Mouse (Mus musculus): ENCODE results near the gene Xrcc1. TPM values are rescaled to one million over a fixed set of nuclear protein-coding genes. Genes with fewer than 3 reads are reported as not detected.

Gene Xrcc1
- polyA plus RNA-seq, 1 experiment from 2014 or later = 26.6 TPM

DNA sequence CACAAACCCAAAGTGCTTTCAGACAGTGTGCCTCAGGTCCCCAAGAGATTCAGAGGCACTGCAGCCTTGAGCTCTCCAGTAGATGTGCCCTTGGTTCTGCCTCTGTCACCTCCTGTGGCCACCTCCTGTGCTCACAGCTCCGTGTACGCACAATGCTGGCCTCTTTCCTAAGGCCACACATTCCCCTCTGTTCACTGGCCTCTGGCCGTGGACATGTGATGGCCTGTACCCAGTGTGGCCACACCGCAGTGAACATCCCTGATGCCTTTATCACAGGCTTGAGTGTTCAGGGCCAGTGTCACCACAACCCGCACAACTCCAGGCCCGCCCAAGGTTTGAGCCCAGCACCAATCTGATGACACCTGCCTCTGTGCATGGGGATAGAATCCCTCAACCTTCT lies 38.8 kb downstream of the Xrcc1 start:
- no peak for TF ChIP-seq CTCF (IDR thresholded peaks at IDR 0.05; ENCODE audit: low read depth)
- WGBS = 92% methylated on average over 6 of the region's 6 CpGs
- no peak overlapping the region for H3K27ac ChIP-seq (ENCODE audit: low read depth, low read length)

DNA sequence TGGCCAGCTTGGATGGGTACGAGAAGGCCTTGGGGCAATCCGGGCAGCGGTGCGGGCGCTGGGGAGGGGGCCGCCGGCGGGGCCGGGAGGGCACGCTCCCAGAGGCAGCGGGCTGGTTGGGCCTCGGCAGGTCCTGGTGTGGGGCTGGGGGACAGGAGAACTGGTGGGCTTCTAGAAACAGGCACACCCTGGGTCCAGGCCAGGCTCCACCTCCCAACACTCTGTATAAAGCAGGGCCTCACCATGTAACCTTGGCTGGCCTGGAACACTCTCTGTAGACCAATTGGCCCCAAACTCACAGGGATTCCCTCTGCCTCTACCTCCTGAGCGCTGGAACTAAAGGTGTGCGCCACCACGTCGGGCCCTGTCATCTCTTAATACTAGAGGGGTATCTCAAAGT lies 39.9 kb downstream of the Xrcc1 start:
- H3K4me1 ChIP-seq (replicated peaks; ENCODE audit: control insufficient read depth, insufficient read depth, low read length) = peaks cover 5% of the 10 kb centered on the region; the same call in 1 of the 2 replicates
- no peak overlapping the region for H3K4me3 ChIP-seq (ENCODE audit: low read depth, low read length)
- no peaks in the 10 kb centered on the region for H3K36me3 ChIP-seq (ENCODE audit: control insufficient read depth, insufficient read depth)
- no peak for ATAC-seq
- H3K4me2 ChIP-seq (replicated peaks; ENCODE audit: low read depth) = no peak overlapping the region
- no peaks in the 10 kb centered on the region for H3K9me3 ChIP-seq (ENCODE audit: control insufficient read depth)
- 54% methylated on average over 13 of the region's 16 CpGs for WGBS
- H3K27me3 ChIP-seq (replicated peaks; ENCODE audit: control insufficient read depth, insufficient read depth, low read length) = peaks cover 15% of the 10 kb centered on the region; the same call in 1 of the 2 replicates
- no peak overlapping the region for H3K9ac ChIP-seq (ENCODE audit: low read depth, low read length)
- no peak overlapping the region for H3K27ac ChIP-seq (ENCODE audit: low read depth, low read length)
- TF ChIP-seq CTCF (IDR thresholded peaks at IDR 0.05; ENCODE audit: low read depth) = no peak

More for the DNA sequence above, 38.8 kb downstream of the Xrcc1 start:
- Histone ChIP-seq H3K4me2 (replicated peaks; ENCODE audit: low read depth) (no peak overlapping the region), H3K9me3 (ENCODE audit: control insufficient read depth) (no peaks in the 10 kb centered on the region), H3K4me1 (replicated peaks; ENCODE audit: control insufficient read depth, insufficient read depth, low read length) (peaks cover 5% of the 10 kb centered on the region; the same call in 1 of the 2 replicates), H3K4me3 (ENCODE audit: low read depth, low read length) (no peak overlapping the region), H3K9ac (ENCODE audit: low read depth, low read length) (no peak overlapping the region), H3K27me3 (replicated peaks; ENCODE audit: control insufficient read depth, insufficient read depth, low read length) (peaks cover 15% of the 10 kb centered on the region; the same call in 1 of the 2 replicates), H3K36me3 (ENCODE audit: control insufficient read depth, insufficient read depth) (no peaks in the 10 kb centered on the region)
- no peak for ATAC-seq

DNA sequence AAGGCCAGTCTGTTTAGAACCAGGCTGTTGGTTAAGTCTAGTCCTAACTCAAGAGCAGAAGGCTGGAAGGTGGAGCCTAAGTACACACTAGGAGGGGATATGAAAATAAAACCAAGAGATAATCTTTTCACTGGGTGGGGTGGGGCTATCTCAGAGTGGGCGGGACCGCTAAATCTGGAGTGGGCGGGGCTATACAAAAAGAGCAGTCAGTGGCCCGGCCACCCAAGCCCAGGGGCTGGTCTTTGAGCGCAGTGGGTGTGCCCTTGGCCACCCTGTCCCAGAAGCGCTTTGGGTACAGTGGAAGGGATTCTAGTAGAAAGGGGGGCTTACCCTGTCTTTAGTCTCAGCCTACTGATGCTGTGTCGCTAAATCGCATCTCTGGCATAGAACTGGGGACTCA lies 40.7 kb downstream of the Xrcc1 start:
- no peak overlapping the region for H3K27ac ChIP-seq (ENCODE audit: low read depth, low read length)
- peak overlapping the region; percentile 12 for H3K9ac ChIP-seq (ENCODE audit: low read depth, low read length)
- peak overlapping the region; percentile 59 for H3K4me2 ChIP-seq (replicated peaks; ENCODE audit: low read depth)
- no peaks in the 10 kb centered on the region for H3K36me3 ChIP-seq (ENCODE audit: control insufficient read depth, insufficient read depth)
- peaks cover 15% of the 10 kb centered on the region; the same call in 1 of the 2 replicates for H3K27me3 ChIP-seq (replicated peaks; ENCODE audit: control insufficient read depth, insufficient read depth, low read length)
- WGBS = 9% methylated on average over 8 of the region's 8 CpGs
- peaks cover 5% of the 10 kb centered on the region; the same call in 1 of the 2 replicates for H3K4me1 ChIP-seq (replicated peaks; ENCODE audit: control insufficient read depth, insufficient read depth, low read length)
- no peak for TF ChIP-seq CTCF (IDR thresholded peaks at IDR 0.05; ENCODE audit: low read depth)
- peak overlapping the region; percentile 38 for H3K4me3 ChIP-seq (ENCODE audit: low read depth, low read length)
- peak; percentile 53 for ATAC-seq
- no peaks in the 10 kb centered on the region for H3K9me3 ChIP-seq (ENCODE audit: control insufficient read depth)

DNA sequence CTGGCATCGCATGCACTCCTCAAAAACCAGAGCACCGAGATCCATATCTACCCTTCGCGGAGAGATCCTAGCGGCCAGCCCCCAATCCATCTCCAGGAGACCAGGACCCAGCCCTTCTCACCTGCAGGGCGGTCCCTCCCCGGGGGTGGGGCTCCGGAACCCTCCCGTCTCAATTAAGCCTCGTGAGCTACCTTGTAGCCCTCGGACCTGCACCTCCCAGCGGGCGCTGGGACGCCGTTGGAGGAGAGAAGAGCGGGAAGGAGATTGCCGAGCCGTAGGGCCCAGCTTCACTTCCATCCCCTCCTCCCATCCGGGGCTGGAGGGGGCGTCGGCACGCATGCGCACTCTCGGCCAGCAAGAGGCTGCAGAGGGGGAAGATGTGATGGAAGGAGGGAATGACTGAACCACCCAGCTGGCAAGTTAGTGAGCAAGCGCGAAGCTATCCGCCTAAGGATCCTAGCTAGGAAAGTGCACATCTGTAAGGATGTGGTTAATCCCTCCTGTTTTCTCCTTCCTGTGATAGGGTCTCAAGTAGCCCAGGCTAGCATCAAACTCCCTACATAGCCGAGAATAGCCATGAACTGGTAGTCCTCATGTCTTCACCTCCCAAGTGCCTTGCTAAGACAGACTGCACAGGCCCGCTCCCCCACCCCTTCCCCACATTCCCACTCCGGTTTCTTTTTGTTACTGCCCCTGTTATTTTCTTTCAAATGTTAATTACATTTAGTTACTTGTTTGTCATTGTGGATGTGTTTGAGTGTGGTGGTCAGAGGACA lies 41.4 kb downstream of the Xrcc1 start, which contains the start of the genes Ethe1 and Zfp575:
Ethe1 (plus strand) TSS at position 214 of the 776 bp plus-strand sequence.
Zfp575 (minus strand) TSS at position 312 of the 776 bp plus-strand sequence.
- H3K27me3 ChIP-seq (replicated peaks; ENCODE audit: control insufficient read depth, insufficient read depth, low read length) = peaks cover 15% of the 10 kb centered on the region; the same call in 1 of the 2 replicates

DNA sequence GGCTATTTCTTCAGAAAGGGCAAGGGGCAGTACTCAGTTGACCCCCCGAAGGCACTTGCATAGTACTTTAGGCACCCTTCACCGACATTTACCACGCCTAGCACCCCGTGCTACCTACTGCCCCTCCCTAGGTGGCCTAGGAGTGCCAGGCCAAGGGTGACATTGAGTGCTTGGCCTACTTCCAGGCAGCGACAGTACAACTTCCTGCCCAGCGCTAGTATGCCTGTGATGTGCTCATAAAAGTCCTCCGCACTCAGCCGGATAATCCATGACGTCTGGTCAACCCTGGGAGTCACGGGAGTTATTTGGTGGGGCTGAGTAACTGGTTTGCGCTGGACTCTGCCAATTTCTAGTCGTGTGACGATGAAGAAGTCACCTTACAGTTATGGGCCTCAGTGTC lies 42.2 kb downstream of the Xrcc1 start:
- no peak for TF ChIP-seq CTCF (IDR thresholded peaks at IDR 0.05; ENCODE audit: low read depth)
- no peak overlapping the region for H3K9ac ChIP-seq (ENCODE audit: low read depth, low read length)
- no peaks in the 10 kb centered on the region for H3K9me3 ChIP-seq (ENCODE audit: control insufficient read depth)
- WGBS = 39% methylated on average over 13 of the region's 13 CpGs
- peaks cover 5% of the 10 kb centered on the region; the same call in 1 of the 2 replicates for H3K4me1 ChIP-seq (replicated peaks; ENCODE audit: control insufficient read depth, insufficient read depth, low read length)
- H3K27me3 ChIP-seq (replicated peaks; ENCODE audit: control insufficient read depth, insufficient read depth, low read length) = peaks cover 15% of the 10 kb centered on the region; the same call in 1 of the 2 replicates
- peak overlapping the region; percentile 3; the same call in 1 of the 2 replicates for H3K27ac ChIP-seq (ENCODE audit: low read depth, low read length)
- ATAC-seq = peak; percentile 83
- H3K4me2 ChIP-seq (replicated peaks; ENCODE audit: low read depth) = no peak overlapping the region
- no peaks in the 10 kb centered on the region for H3K36me3 ChIP-seq (ENCODE audit: control insufficient read depth, insufficient read depth)
- H3K4me3 ChIP-seq (ENCODE audit: low read depth, low read length) = no peak overlapping the region

More for the DNA sequence above, 41.4 kb downstream of the Xrcc1 start, which contains the start of the genes Ethe1 and Zfp575:
- TF ChIP-seq CTCF (IDR thresholded peaks at IDR 0.05; ENCODE audit: low read depth) = no peak
- no peaks in the 10 kb centered on the region for H3K9me3 ChIP-seq (ENCODE audit: control insufficient read depth)
- ATAC-seq = no peak
- H3K4me2 ChIP-seq (replicated peaks; ENCODE audit: low read depth) = peak within 1 kb of the TSS; percentile 59
- H3K36me3 ChIP-seq (ENCODE audit: control insufficient read depth, insufficient read depth) = no peaks in the 10 kb centered on the region
- peaks cover 5% of the 10 kb centered on the region; the same call in 1 of the 2 replicates for H3K4me1 ChIP-seq (replicated peaks; ENCODE audit: control insufficient read depth, insufficient read depth, low read length)
- peak within 1 kb of the TSS; percentile 12 for H3K9ac ChIP-seq (ENCODE audit: low read depth, low read length)
- H3K4me3 ChIP-seq (ENCODE audit: low read depth, low read length) = peak within 1 kb of the TSS; percentile 38
- 8% methylated on average over 30 of the region's 30 CpGs for WGBS
- 0 out of 2 replicates have a peak within 1 kb of the TSS, but pooled peaks have one; percentile 3 for H3K27ac ChIP-seq (ENCODE audit: low read depth, low read length)

DNA sequence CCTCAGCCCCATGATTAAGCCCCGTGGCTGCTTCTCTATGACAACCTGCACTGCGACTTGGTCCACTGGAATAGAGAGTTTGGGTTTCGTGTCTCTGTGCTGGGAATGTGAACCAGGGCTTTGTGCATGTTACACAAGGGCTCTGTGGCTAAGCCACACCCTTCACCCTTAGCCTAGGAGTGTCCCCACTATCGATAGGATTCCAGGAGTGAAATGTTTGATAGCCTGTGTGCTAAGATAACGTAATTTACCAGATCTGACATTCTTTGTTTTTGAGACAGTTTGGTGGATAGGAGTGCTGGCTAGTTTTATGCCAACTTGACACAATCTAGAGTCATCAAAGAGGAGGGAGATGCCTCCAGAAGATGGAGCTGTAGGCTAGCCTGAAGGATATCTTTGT lies 45.6 kb downstream of the Xrcc1 start:
- Histone ChIP-seq H3K4me2 (replicated peaks; ENCODE audit: low read depth) (no peak overlapping the region), H3K4me3 (ENCODE audit: low read depth, low read length) (no peak overlapping the region), H3K36me3 (ENCODE audit: control insufficient read depth, insufficient read depth) (no peaks in the 10 kb centered on the region), H3K9ac (ENCODE audit: low read depth, low read length) (no peak overlapping the region), H3K27ac (ENCODE audit: low read depth, low read length) (no peak overlapping the region), H3K4me1 (replicated peaks; ENCODE audit: control insufficient read depth, insufficient read depth, low read length) (peaks cover 9% of the 10 kb centered on the region; the same call in 1 of the 2 replicates), H3K9me3 (ENCODE audit: control insufficient read depth) (no peaks in the 10 kb centered on the region), H3K27me3 (replicated peaks; ENCODE audit: control insufficient read depth, insufficient read depth, low read length) (no peaks in the 10 kb centered on the region)
- ATAC-seq = no peak
- WGBS = 35% methylated on average over 5 of the region's 5 CpGs
- peak; percentile 40 for TF ChIP-seq CTCF (IDR thresholded peaks at IDR 0.05; ENCODE audit: low read depth)
